Mouse (Mus musculus): ENCODE data around the gene Ltb. TPM values are rescaled to one million over a fixed set of nuclear protein-coding genes. Genes with fewer than 3 reads are reported as not detected.

Gene Ltb
- polyA plus RNA-seq, 1 experiment from 2014 or later = 0.63 TPM

- no peak for ATAC-seq (ENCODE audit: low FRiP score)
- under 1% methylated on average over 16 of the region's 16 CpGs for WGBS
- H3K36me3 ChIP-seq = peaks cover 46% of the 10 kb centered on the region
Measured at GRCm38 (mm10) chr17:35243086-35243485, 48.8 kb downstream of the Ltb start.

GRCm38 (mm10) chr17:35244999-35245398, 50.8 kb downstream of the Ltb start:
- H3K4me3 ChIP-seq (replicated peaks) = peak overlapping the region; percentile 58
- 0 out of 2 replicates have a peak overlapping the region, but pooled peaks have one; percentile 8 for H3K9ac ChIP-seq (replicated peaks)
- H3K27me3 ChIP-seq (replicated peaks) = no peaks in the 10 kb centered on the region
- ATAC-seq (ENCODE audit: low FRiP score) = no peak
- no peak overlapping the region for H3K27ac ChIP-seq (replicated peaks)
- H3K36me3 ChIP-seq = peaks cover 65% of the 10 kb centered on the region
- WGBS = 78% methylated on average over 2 of the region's 2 CpGs
- H3K9me3 ChIP-seq (replicated peaks) = no peaks in the 10 kb centered on the region
- peaks cover 57% of the 10 kb centered on the region for H3K4me1 ChIP-seq
- H3K4me2 ChIP-seq = peak overlapping the region; percentile 91

More at GRCm38 (mm10) chr17:35243086-35243485, 48.8 kb downstream of the Ltb start:
- no peaks in the 10 kb centered on the region for H3K9me3 ChIP-seq (replicated peaks)
- peaks cover 58% of the 10 kb centered on the region for H3K4me1 ChIP-seq
- H3K9ac ChIP-seq (replicated peaks) = peak overlapping the region; percentile 81
- H3K27ac ChIP-seq (replicated peaks) = peak overlapping the region; percentile 96
- H3K4me3 ChIP-seq (replicated peaks) = peak overlapping the region; percentile 58
- no peaks in the 10 kb centered on the region for H3K27me3 ChIP-seq (replicated peaks)
- peak overlapping the region; percentile 91 for H3K4me2 ChIP-seq

Small RNA genes lying within 50 kb of the gene (microRNA-seq; reads per million reads assigned to microRNA genes)
- gene Mir6973a (not detected), gene Mir6974 (not detected), gene Mir6975 (0.69 reads per million)

Other genes with a start within 250 kb of the Ltb start
- 0.54 and 0.84 TPM in 2 replicates for gene Hspa1b, start 235.2 kb upstream of the Ltb start, polyA plus RNA-seq (2015; fragmentation: Nextera tagmentation; extraction: Ambion mirVana)
- not detected in 2 replicates for gene Gm20481, start 224.5 kb upstream of the Ltb start, polyA plus RNA-seq (2015; fragmentation: Nextera tagmentation; extraction: Ambion mirVana)
- 12.8 and 13.2 TPM in 2 replicates for gene Hspa1a, start 222.3 kb upstream of the Ltb start, polyA plus RNA-seq (2015; fragmentation: Nextera tagmentation; extraction: Ambion mirVana)
- 1.4 and 1.5 TPM in 2 replicates for gene Hspa1l, start 221.7 kb upstream of the Ltb start, polyA plus RNA-seq (2015; fragmentation: Nextera tagmentation; extraction: Ambion mirVana)
- gene Lsm2, start 212.6 kb upstream of the Ltb start, polyA plus RNA-seq (2015; fragmentation: Nextera tagmentation; extraction: Ambion mirVana) = 97.9 and 120 TPM in 2 replicates
- 57.8 and 83.6 TPM in 2 replicates for gene Vars, start 193.5 kb upstream of the Ltb start, polyA plus RNA-seq (2015; fragmentation: Nextera tagmentation; extraction: Ambion mirVana)
- gene Vwa7, start 177.9 kb upstream of the Ltb start, polyA plus RNA-seq (2015; fragmentation: Nextera tagmentation; extraction: Ambion mirVana) = 0.19 and 0.34 TPM in 2 replicates
- gene Sapcd1, start 166.4 kb upstream of the Ltb start, polyA plus RNA-seq (2015; fragmentation: Nextera tagmentation; extraction: Ambion mirVana) = 1.8 and 6.2 TPM in 2 replicates
- 2.0 and 3.3 TPM in 2 replicates for gene Msh5, start 147.7 kb upstream of the Ltb start, polyA plus RNA-seq (2015; fragmentation: Nextera tagmentation; extraction: Ambion mirVana)
- 76.6 and 156 TPM in 2 replicates for gene Clic1, start 144.5 kb upstream of the Ltb start, polyA plus RNA-seq (2015; fragmentation: Nextera tagmentation; extraction: Ambion mirVana)
- gene Ddah2, start 135.4 kb upstream of the Ltb start, polyA plus RNA-seq (2015; fragmentation: Nextera tagmentation; extraction: Ambion mirVana) = 244 and 261 TPM in 2 replicates
- 0.19 TPM in 1 of 2 replicates, not detected in the other for gene Ly6g6c, start 129.1 kb upstream of the Ltb start, polyA plus RNA-seq (2015; fragmentation: Nextera tagmentation; extraction: Ambion mirVana)
- gene Mpig6b, start 128.3 kb upstream of the Ltb start, polyA plus RNA-seq (2015; fragmentation: Nextera tagmentation; extraction: Ambion mirVana) = 0.17 and 0.24 TPM in 2 replicates
- gene Ly6g6e, start 117.5 kb upstream of the Ltb start, polyA plus RNA-seq (2015; fragmentation: Nextera tagmentation; extraction: Ambion mirVana) = 0.65 and 1.3 TPM in 2 replicates
- 0.74 and 2.8 TPM in 2 replicates for gene Ly6g6d, start 116.4 kb upstream of the Ltb start, polyA plus RNA-seq (2015; fragmentation: Nextera tagmentation; extraction: Ambion mirVana)
- gene Ly6g6f, start 108.8 kb upstream of the Ltb start, polyA plus RNA-seq (2015; fragmentation: Nextera tagmentation; extraction: Ambion mirVana) = 0.32 TPM in 1 of 2 replicates, not detected in the other
- 110 TPM in 2 replicates for gene Abhd16a, start 105.2 kb upstream of the Ltb start, polyA plus RNA-seq (2015; fragmentation: Nextera tagmentation; extraction: Ambion mirVana)
- gene Ly6g5c, start 86.2 kb upstream of the Ltb start, polyA plus RNA-seq (2015; fragmentation: Nextera tagmentation; extraction: Ambion mirVana) = not detected in 2 replicates
- 1.0 and 1.5 TPM in 2 replicates for gene Ly6g5b, start 79.0 kb upstream of the Ltb start, polyA plus RNA-seq (2015; fragmentation: Nextera tagmentation; extraction: Ambion mirVana)
- 22.4 and 22.8 TPM in 2 replicates for gene Gpank1, start 73.0 kb upstream of the Ltb start, polyA plus RNA-seq (2015; fragmentation: Nextera tagmentation; extraction: Ambion mirVana)
- 312 and 350 TPM in 2 replicates for gene Csnk2b, start 72.4 kb upstream of the Ltb start, polyA plus RNA-seq (2015; fragmentation: Nextera tagmentation; extraction: Ambion mirVana)
- gene D17H6S53E, start 68.1 kb upstream of the Ltb start, polyA plus RNA-seq (2015; fragmentation: Nextera tagmentation; extraction: Ambion mirVana) = 9.5 and 10.6 TPM in 2 replicates
- gene Apom, start 62.4 kb upstream of the Ltb start, polyA plus RNA-seq (2015; fragmentation: Nextera tagmentation; extraction: Ambion mirVana) = 0.20 and 0.84 TPM in 2 replicates
- gene Bag6, start 59.3 kb upstream of the Ltb start, polyA plus RNA-seq (2015; fragmentation: Nextera tagmentation; extraction: Ambion mirVana) = 54.7 and 62.7 TPM in 2 replicates
- 155 TPM in 2 replicates for gene Prrc2a, start 29.5 kb upstream of the Ltb start, polyA plus RNA-seq (2015; fragmentation: Nextera tagmentation; extraction: Ambion mirVana)
- 12.1 and 12.3 TPM in 2 replicates for gene Aif1, start 18.4 kb upstream of the Ltb start, polyA plus RNA-seq (2015; fragmentation: Nextera tagmentation; extraction: Ambion mirVana)
- gene Lst1, start 6.0 kb upstream of the Ltb start, polyA plus RNA-seq (2015; fragmentation: Nextera tagmentation; extraction: Ambion mirVana) = 8.3 and 12.1 TPM in 2 replicates
- gene Tnf, start 7.6 kb downstream of the Ltb start, polyA plus RNA-seq (2015; fragmentation: Nextera tagmentation; extraction: Ambion mirVana) = 0.09 and 0.28 TPM in 2 replicates
- gene Lta, start 10.9 kb downstream of the Ltb start, polyA plus RNA-seq (2015; fragmentation: Nextera tagmentation; extraction: Ambion mirVana) = 0.75 and 0.77 TPM in 2 replicates
- gene Gm16181, start 26.4 kb downstream of the Ltb start, polyA plus RNA-seq (2015; fragmentation: Nextera tagmentation; extraction: Ambion mirVana) = 0.40 TPM in 1 of 2 replicates, not detected in the other
- 116 and 126 TPM in 2 replicates for gene Atp6v1g2, start 39.2 kb downstream of the Ltb start, polyA plus RNA-seq (2015; fragmentation: Nextera tagmentation; extraction: Ambion mirVana)
- gene Nfkbil1, start 41.4 kb downstream of the Ltb start, polyA plus RNA-seq (2015; fragmentation: Nextera tagmentation; extraction: Ambion mirVana) = 11.2 and 12.1 TPM in 2 replicates
- gene Ddx39b, start 47.3 kb downstream of the Ltb start, polyA plus RNA-seq (2015; fragmentation: Nextera tagmentation; extraction: Ambion mirVana) = 334 and 376 TPM in 2 replicates
- 143 and 196 TPM in 2 replicates for gene H2-D1, start 68.3 kb downstream of the Ltb start, polyA plus RNA-seq (2015; fragmentation: Nextera tagmentation; extraction: Ambion mirVana)
- gene H2-Q1, start 126.0 kb downstream of the Ltb start, polyA plus RNA-seq (2015; fragmentation: Nextera tagmentation; extraction: Ambion mirVana) = 0.09 and 0.14 TPM in 2 replicates
- gene H2-Q2, start 147.8 kb downstream of the Ltb start, polyA plus RNA-seq (2015; fragmentation: Nextera tagmentation; extraction: Ambion mirVana) = 3.1 and 3.9 TPM in 2 replicates
- gene H2-Q4, start 185.2 kb downstream of the Ltb start, polyA plus RNA-seq (2015; fragmentation: Nextera tagmentation; extraction: Ambion mirVana) = 1.7 and 3.7 TPM in 2 replicates
- gene H2-Q6, start 230.4 kb downstream of the Ltb start, polyA plus RNA-seq (2015; fragmentation: Nextera tagmentation; extraction: Ambion mirVana) = 0.95 and 3.7 TPM in 2 replicates
- 5.6 and 12.6 TPM in 2 replicates for gene H2-Q7, start 244.7 kb downstream of the Ltb start, polyA plus RNA-seq (2015; fragmentation: Nextera tagmentation; extraction: Ambion mirVana)

Measured in neural tube, embryonic 15.5 days (tissue).